Mouse (Mus musculus) brain, embryonic 18.5 days (tissue): ENCODE results near the gene Angptl8.
"Not testable (repeated sequence)": the region's sequence is repeated elsewhere in the genome, so short reads cannot be mapped to it uniquely, and the experiment has no call there.

Source experiments
- DNase-seq: peaks from one replicate; pipeline ENCODE4 v3.0.0-alpha.2; 2012; ENCODE audit warnings: low read depth, low spot score

Gene Angptl8

GRCm38 (mm10) chr9:21835258-21835912 lies at the start of gene Angptl8:
Angptl8 (plus strand) TSS chr9:21835510.
- DNase-seq: no peak

GRCm38 (mm10) chr9:21786309-21786708 lies 49.0 kb upstream of the Angptl8 start:
- not testable (repeated sequence) for DNase-seq

- DNase-seq: no peak
Observed at GRCm38 (mm10) chr9:21786906-21787305, 48.4 kb upstream of the Angptl8 start.

GRCm38 (mm10) chr9:21787654-21788053 lies 47.7 kb upstream of the Angptl8 start:
- no peak for DNase-seq

- no peak for DNase-seq
Observed at GRCm38 (mm10) chr9:21788234-21788633, 47.1 kb upstream of the Angptl8 start.

DNA sequence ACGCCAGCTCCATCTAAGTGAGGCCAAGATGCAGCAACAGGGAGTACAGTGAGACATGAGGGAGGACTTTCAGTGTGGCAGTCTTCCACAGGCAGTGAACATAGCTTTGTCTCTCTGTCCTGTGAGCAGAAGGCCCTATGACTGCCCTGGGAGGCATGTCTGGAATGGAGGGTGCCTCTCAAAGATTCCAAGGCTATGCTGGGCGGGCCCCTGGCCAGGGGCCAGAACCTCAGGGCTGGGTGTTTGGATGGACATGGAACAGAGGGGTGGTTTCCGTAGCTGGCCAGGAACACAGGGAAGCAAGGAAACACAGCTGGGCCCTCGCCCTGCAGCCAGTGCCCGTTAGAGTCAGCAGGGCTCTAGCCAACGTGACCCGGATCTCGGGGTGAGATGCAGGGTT lies 43.4 kb upstream of the Angptl8 start:
- no peak for DNase-seq

GRCm38 (mm10) chr9:21792644-21793043 lies 42.7 kb upstream of the Angptl8 start:
- no peak for DNase-seq

GRCm38 (mm10) chr9:21793507-21793906 lies 41.8 kb upstream of the Angptl8 start:
- DNase-seq: not testable (repeated sequence)

DNA sequence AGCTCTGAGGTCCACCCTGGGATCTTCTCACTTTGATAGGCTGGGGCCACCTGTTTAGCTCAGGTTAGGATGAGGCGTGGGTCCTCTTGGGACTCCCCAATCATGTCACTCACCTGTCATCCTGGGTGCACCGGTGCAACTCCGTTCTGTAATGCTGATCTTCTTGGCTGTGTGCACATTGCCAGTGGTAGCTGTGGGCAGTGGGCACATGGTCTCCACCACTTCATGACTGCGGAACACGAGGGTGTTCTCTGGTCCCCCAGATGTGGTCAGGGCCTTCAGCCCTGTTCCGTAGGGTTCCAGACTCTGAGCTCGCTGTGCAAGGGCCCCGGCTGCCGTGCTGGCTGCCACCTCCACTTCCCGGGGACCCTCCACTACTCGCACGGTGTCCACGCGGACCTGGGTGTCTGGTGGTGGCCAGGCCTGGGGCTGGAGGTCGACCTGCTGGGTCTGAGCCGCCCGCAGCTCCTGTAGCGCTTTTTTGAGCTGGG lies 40.9 kb upstream of the Angptl8 start:
- no peak for DNase-seq

- no peak for DNase-seq
Observed at GRCm38 (mm10) chr9:21794925-21795324, 40.4 kb upstream of the Angptl8 start.

DNA sequence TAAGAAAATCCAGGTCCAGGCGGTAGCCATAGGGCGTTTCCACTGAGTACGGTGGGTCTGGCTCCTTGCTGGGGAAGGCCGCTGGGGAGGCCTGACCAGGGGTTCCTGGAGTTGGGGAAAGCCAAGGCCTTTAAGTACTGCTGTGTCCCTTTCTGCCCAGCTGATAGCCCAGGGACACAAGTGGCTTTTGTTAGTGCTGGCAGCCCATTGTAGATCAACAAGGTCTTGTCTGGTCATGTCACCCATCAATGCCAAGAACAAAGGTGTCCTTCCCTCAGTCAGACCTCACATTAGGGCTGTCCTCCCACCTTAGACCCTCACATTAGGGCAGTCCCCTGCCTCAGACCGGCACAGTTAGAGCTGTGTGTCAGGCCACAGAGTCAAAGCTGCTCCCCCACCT lies 39.7 kb upstream of the Angptl8 start:
- DNase-seq: no peak

DNA sequence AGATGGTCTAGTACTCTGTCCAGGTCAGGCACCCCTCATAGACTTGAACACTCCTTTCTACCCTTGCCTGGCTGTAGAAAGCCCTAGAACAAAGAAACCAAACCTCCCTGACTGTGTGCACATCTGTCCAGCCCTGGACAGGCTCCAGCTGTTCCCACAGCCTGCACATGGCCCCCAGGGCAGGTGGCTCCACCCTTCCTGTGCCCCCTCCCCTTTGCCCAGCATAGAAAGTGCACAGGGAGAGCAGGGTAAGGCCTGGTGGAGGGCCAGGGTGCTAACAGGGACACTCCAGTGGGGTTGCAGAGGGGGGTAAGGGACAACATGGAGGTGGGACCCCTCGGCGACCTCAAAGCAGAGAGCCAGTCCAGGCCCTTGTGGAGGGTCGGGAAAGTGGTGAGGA lies 39.1 kb upstream of the Angptl8 start:
- no peak for DNase-seq

- no peak for DNase-seq
Observed at GRCm38 (mm10) chr9:21796919-21797318, 38.4 kb upstream of the Angptl8 start.

- no peak for DNase-seq
Observed at GRCm38 (mm10) chr9:21797921-21798344, 37.4 kb upstream of the Angptl8 start.

GRCm38 (mm10) chr9:21798345-21799009 lies 36.8 kb upstream of the Angptl8 start, which contains the start of gene Kank2:
Kank2 (minus strand) TSS chr9:21798744.
- DNase-seq: no peak

DNA sequence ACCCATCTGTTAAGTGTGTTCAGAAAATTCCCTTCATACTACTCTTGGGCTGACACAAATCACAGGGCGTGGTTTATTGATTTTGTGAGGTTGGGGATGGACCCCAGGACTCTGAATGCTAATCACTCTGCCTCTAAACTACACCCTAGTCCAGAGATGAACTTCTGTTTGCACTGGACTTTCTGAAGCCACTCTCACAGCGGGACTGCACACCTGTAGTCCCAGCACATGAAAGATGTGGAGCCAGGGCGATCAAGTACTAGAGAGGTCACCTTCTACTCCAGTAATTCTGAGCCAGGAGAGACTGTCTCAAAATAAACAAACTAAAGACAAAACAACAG lies 36.3 kb upstream of the Angptl8 start:
- DNase-seq: no peak

- DNase-seq: no peak
Observed at GRCm38 (mm10) chr9:21801121-21801520, 34.2 kb upstream of the Angptl8 start.

DNA sequence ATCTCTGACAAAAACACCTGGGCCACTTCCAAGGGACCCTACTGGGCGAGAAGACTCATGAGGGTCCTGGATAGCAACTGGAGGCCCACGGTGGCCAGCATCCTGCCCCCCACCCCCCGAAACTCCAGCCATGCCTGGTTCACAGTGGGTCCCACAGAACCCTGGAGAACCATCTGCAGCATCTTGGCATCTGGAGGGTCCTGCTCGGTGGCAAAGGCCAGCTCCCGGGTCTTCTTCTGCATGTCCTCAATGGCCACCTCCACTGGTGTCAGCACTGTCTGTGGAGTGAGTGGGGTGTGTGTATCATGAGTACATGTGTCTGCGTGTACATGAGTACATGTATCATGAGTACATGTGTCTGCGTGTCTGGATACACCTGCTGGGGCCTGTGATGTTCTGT lies 33.7 kb upstream of the Angptl8 start:
- no peak for DNase-seq

GRCm38 (mm10) chr9:21803986-21804644 lies 31.2 kb upstream of the Angptl8 start:
- no peak for DNase-seq

GRCm38 (mm10) chr9:21806363-21806762 lies 28.9 kb upstream of the Angptl8 start:
- no peak for DNase-seq

GRCm38 (mm10) chr9:21806976-21807375 lies 28.3 kb upstream of the Angptl8 start:
- DNase-seq: no peak

- no peak for DNase-seq
Observed at GRCm38 (mm10) chr9:21808561-21808960, 26.7 kb upstream of the Angptl8 start.

GRCm38 (mm10) chr9:21811170-21811569 lies 24.1 kb upstream of the Angptl8 start:
- no peak for DNase-seq
